In genomic region chr17:89899813-89900212, GRCm38 (mm10) we compare ENCODE assay signal across 21 mouse cellular contexts.
"Had no signal": no experiment of that assay in that cellular context is flagged by ENCODE, and none has a peak within 500 bp of the region (broad histone marks: within the 10 kb centered on the region; RNA-seq: fewer than 3 reads in every experiment).

No protein-coding gene starts in this region.

- ATAC-seq: liver, postnatal 0 days; lung, postnatal 0 days; midbrain, embryonic 13.5 days; midbrain, embryonic 16.5 days had no signal

- H3K9me3 ChIP-seq: kidney, embryonic 15.5 days; limb, embryonic 12.5 days; limb, embryonic 15.5 days; midbrain, embryonic 13.5 days; stomach, embryonic 15.5 days had no signal

- DNase-seq: kidney, adult 8-10 months; kidney, postnatal 10 days; kidney, postnatal 36 days; layer of hippocampus, postnatal 36 days; liver, postnatal 0 days; lung, embryonic 14.5 days; retina, postnatal 1 day; right cerebral cortex, postnatal 25 days; spleen, adult 18-20 months; thymus, postnatal 25 days had no signal

- H3K27ac ChIP-seq: kidney, embryonic 15.5 days; left cerebral cortex, adult 2 months; limb, embryonic 12.5 days; limb, embryonic 15.5 days; liver, embryonic 14.5 days; macrophage; midbrain, embryonic 13.5 days; stomach, embryonic 15.5 days had no signal

- H3K4me1 ChIP-seq: kidney, embryonic 15.5 days; limb, embryonic 12.5 days; limb, embryonic 15.5 days; midbrain, embryonic 13.5 days; stomach, embryonic 15.5 days had no signal

- H3K4me3 ChIP-seq: kidney, embryonic 15.5 days; left cerebral cortex, adult 2 months; limb, embryonic 12.5 days; limb, embryonic 15.5 days; midbrain, embryonic 13.5 days; stomach, embryonic 15.5 days had no signal

- H3K27me3 ChIP-seq: kidney, embryonic 15.5 days; limb, embryonic 12.5 days; limb, embryonic 15.5 days; midbrain, embryonic 13.5 days; stomach, embryonic 15.5 days had no signal

- H3K9ac ChIP-seq: kidney, embryonic 15.5 days; limb, embryonic 12.5 days; limb, embryonic 15.5 days; liver, embryonic 14.5 days; liver, postnatal 0 days; lung, embryonic 14.5 days; midbrain, embryonic 13.5 days; stomach, embryonic 15.5 days had no signal

- H3K4me2 ChIP-seq: kidney, embryonic 15.5 days; limb, embryonic 12.5 days; limb, embryonic 15.5 days; liver, embryonic 11.5 days; lung, embryonic 14.5 days; midbrain, embryonic 13.5 days; stomach, embryonic 15.5 days had no signal

- H3K36me3 ChIP-seq: kidney, embryonic 15.5 days; limb, embryonic 12.5 days; limb, embryonic 15.5 days; midbrain, embryonic 13.5 days; stomach, embryonic 15.5 days had no signal
